In genomic region chr4:124538471-124538870, GRCm38 (mm10) we compare ENCODE assay signal across 21 mouse cellular contexts.
A peak's percentile ranks its signal among the peaks of the same experiment; 100 is the strongest.
DNase-seq lines count a peak whose midpoint lies in the region; ATAC-seq and TF ChIP-seq lines count a peak whose summit lies in the region.
"Had no signal": no experiment of that assay in that cellular context is flagged by ENCODE, and none has a peak within 500 bp of the region (broad histone marks: within the 10 kb centered on the region; RNA-seq: fewer than 3 reads in every experiment).

No protein-coding gene starts in this region.

- no peak for TF ChIP-seq CTCF in cerebellum, adult 2 months (IDR thresholded peaks at IDR 0.05; ENCODE audit: borderline replicate concordance, insufficient read depth, low read depth, low read length)

- no peak overlapping the region for H3K9ac ChIP-seq in midbrain, embryonic 11.5 days (ENCODE audit: low read length)

- H3K9me3 ChIP-seq in midbrain, embryonic 11.5 days (ENCODE audit: control insufficient read depth, low read length), result no peaks in the 10 kb centered on the region
- H3K9me3 ChIP-seq in midbrain, embryonic 10.5 days (replicated peaks), result no peaks in the 10 kb centered on the region
- H3K9me3 ChIP-seq: G1E had no signal

- H3K4me3 ChIP-seq in cerebellum, adult 2 months (replicated peaks; ENCODE audit: insufficient read depth, low read depth, low read length), result no peak overlapping the region
- no peak overlapping the region for H3K4me3 ChIP-seq in midbrain, embryonic 11.5 days (ENCODE audit: low read depth, low read length)
- no peak overlapping the region for H3K4me3 ChIP-seq in midbrain, embryonic 10.5 days

- intact Hi-C loops in left cerebral cortex, postnatal 4 days (cut with DNase I), result no loop called here

- WGBS in cerebellum, adult 2 months, result 38% methylated on average over 5 of the region's 5 CpGs
- 89% methylated on average over 5 of the region's 5 CpGs for WGBS in midbrain, embryonic 11.5 days
- WGBS in midbrain, embryonic 10.5 days, result 92% methylated on average over 5 of the region's 5 CpGs

- no peak for ATAC-seq in midbrain, embryonic 11.5 days (ENCODE audit: low FRiP score)
- ATAC-seq: activated CD4-positive, CD25-positive, alpha-beta regulatory T cell, adult 4 months; CD4-positive, CD25-positive, alpha-beta regulatory T cell, adult 4 months; Patski had no signal

- DNase-seq in cerebellum, postnatal 10 days, result peak; percentile 52 to 72
- no peak for DNase-seq in cerebellum, adult 2 months
- peak; percentile 15 to 18 for DNase-seq in cerebellum, postnatal 14 days
- DNase-seq in cerebellum, adult 8-10 months, result no peak
- peak; percentile 49 for DNase-seq in left cerebral cortex, postnatal 4 days
- no peak for DNase-seq in left cerebral cortex, adult 11 months (ENCODE audit: low spot score)
- DNase-seq in midbrain, embryonic 11.5 days (ENCODE audit: low spot score, missing footprints), result peak; percentile 12
- DNase-seq in midbrain, embryonic 10.5 days (ENCODE audit: low spot score), result no peak
- DNase-seq: adrenal gland, adult 2 months; adrenal gland, adult 8-10 months; adrenal gland, postnatal 10 days; adrenal gland, postnatal 14 days; adrenal gland, postnatal 25 days; adrenal gland, postnatal 36 days; B cell, adult 2 months; cerebellum, adult 11 months; cerebellum, adult 11-12 months had no signal

- H3K27ac ChIP-seq in cerebellum, adult 2 months (ENCODE audit: insufficient read depth, low read length), result no peak overlapping the region
- no peak overlapping the region for H3K27ac ChIP-seq in midbrain, embryonic 11.5 days (ENCODE audit: low read depth, low read length)
- no peak overlapping the region for H3K27ac ChIP-seq in midbrain, embryonic 10.5 days (replicated peaks)

- no peak overlapping the region for H3K4me2 ChIP-seq in midbrain, embryonic 11.5 days

- H3K36me3 ChIP-seq in midbrain, embryonic 11.5 days (ENCODE audit: control insufficient read depth, insufficient read depth, low read length), result no peaks in the 10 kb centered on the region
- H3K36me3 ChIP-seq in midbrain, embryonic 10.5 days, result no peaks in the 10 kb centered on the region
- H3K36me3 ChIP-seq: G1E had no signal

- no peak for TF ChIP-seq POLR2A in cerebellum, adult 2 months (IDR thresholded peaks at IDR 0.05; ENCODE audit: borderline replicate concordance, insufficient read depth, low read length)

- no peaks in the 10 kb centered on the region for H3K27me3 ChIP-seq in cerebellum, adult 2 months (ENCODE audit: control insufficient read depth, insufficient read depth, low read length)
- H3K27me3 ChIP-seq in midbrain, embryonic 11.5 days (ENCODE audit: control insufficient read depth, insufficient read depth, low read length), result no peaks in the 10 kb centered on the region
- no peaks in the 10 kb centered on the region for H3K27me3 ChIP-seq in midbrain, embryonic 10.5 days (ENCODE audit: low read depth, poor library complexity, severe bottlenecking)
- H3K27me3 ChIP-seq: Patski had no signal

- no peaks in the 10 kb centered on the region for H3K4me1 ChIP-seq in cerebellum, adult 2 months (ENCODE audit: control insufficient read depth, insufficient read depth, low read length)
- no peaks in the 10 kb centered on the region for H3K4me1 ChIP-seq in midbrain, embryonic 11.5 days (ENCODE audit: control insufficient read depth, insufficient read depth, low read length)
- H3K4me1 ChIP-seq in midbrain, embryonic 10.5 days, result peaks cover 4% of the 10 kb centered on the region

Comparison
In these comparisons a context has a peak if more than half of its experiments do, and no peak if none do; other contexts are left out.
1. DNase-seq: peak in cerebellum, postnatal 10 days (2 of 2), cerebellum, postnatal 14 days (2 of 2), left cerebral cortex, postnatal 4 days (single experiment) and midbrain, embryonic 11.5 days (single experiment); none in cerebellum, adult 2 months (0 of 2), cerebellum, adult 8-10 months (single experiment), left cerebral cortex, adult 11 months (single experiment) and midbrain, embryonic 10.5 days (single experiment).